15 mouse cellular contexts compared by ENCODE assay signal in genomic region chr11:51565951-51566350, GRCm38 (mm10). TPM values are rescaled to one million over a fixed set of nuclear protein-coding genes. Genes with fewer than 3 reads are reported as not detected.
A peak's percentile ranks its signal among the peaks of the same experiment; 100 is the strongest.
DNase-seq lines count a peak whose midpoint lies in the region; TF ChIP-seq lines count a peak whose summit lies in the region.
"Had no signal": no experiment of that assay in that cellular context is flagged by ENCODE, and none has a peak within 500 bp of the region (broad histone marks: within the 10 kb centered on the region; RNA-seq: fewer than 3 reads in every experiment).

No protein-coding gene starts in this region.

- H3K4me3 ChIP-seq in layer of hippocampus, adult 2 months = no peak overlapping the region
- H3K4me3 ChIP-seq in thymus, adult 2 months (ENCODE audit: control insufficient read depth, insufficient read depth, low read length) = no peak overlapping the region
- H3K4me3 ChIP-seq in bone marrow, adult 2 months (replicated peaks; ENCODE audit: control insufficient read depth, low read depth, low read length) = no peak overlapping the region
- H3K4me3 ChIP-seq: erythroblast, embryonic 14.5 days; hindbrain, embryonic 12.5 days; kidney, embryonic 15.5 days; liver, embryonic 15.5 days; megakaryocyte, embryonic 14.5 days had no signal

- 90% methylated on average over 6 of the region's 6 CpGs for WGBS in thymus, adult 2 months
- 82% methylated on average over 6 of the region's 6 CpGs for WGBS in bone marrow, adult 2 months

- H3K36me3 ChIP-seq in thymus, adult 2 months (ENCODE audit: control insufficient read depth, insufficient read depth, low read length) = no peaks in the 10 kb centered on the region
- H3K36me3 ChIP-seq: hindbrain, embryonic 12.5 days; kidney, embryonic 15.5 days; liver, embryonic 15.5 days had no signal

- no peak for DNase-seq in layer of hippocampus, adult 2 months (ENCODE audit: low spot score in 2 of 2)
- DNase-seq in layer of hippocampus, postnatal 10 days (ENCODE audit: low spot score in 2 of 2) = no peak
- no peak for DNase-seq in thymus, adult 2 months
- no peak for DNase-seq in thymus, postnatal 0 days (ENCODE audit: low spot score)
- DNase-seq in right cerebral cortex, postnatal 14 days = no peak
- no peak for DNase-seq in retina, postnatal 1 day
- DNase-seq: cerebellum, adult 11-12 months; embryo, embryonic 11 days; right cerebral cortex, adult 18-20 months had no signal

- H3K27ac ChIP-seq in layer of hippocampus, adult 2 months = no peak overlapping the region
- H3K27ac ChIP-seq in thymus, adult 2 months (ENCODE audit: control insufficient read depth, insufficient read depth, low read length) = no peak overlapping the region
- H3K27ac ChIP-seq in bone marrow, adult 2 months (ENCODE audit: control insufficient read depth, insufficient read depth, low read depth, low read length, poor library complexity) = no peak overlapping the region
- H3K27ac ChIP-seq: hindbrain, embryonic 12.5 days; kidney, embryonic 15.5 days; liver, embryonic 15.5 days had no signal

- TF ChIP-seq POLR2A in thymus, adult 2 months (IDR thresholded peaks at IDR 0.05; ENCODE audit: control insufficient read depth, extremely low read depth, insufficient read depth, low read length, poor library complexity) = no peak
- TF ChIP-seq POLR2A in bone marrow, adult 2 months (IDR thresholded peaks at IDR 0.05; ENCODE audit: borderline replicate concordance, control insufficient read depth, low read depth, low read length) = no peak

- H3K27me3 ChIP-seq in thymus, adult 2 months (ENCODE audit: control insufficient read depth, insufficient read depth, low read length) = no peaks in the 10 kb centered on the region
- H3K27me3 ChIP-seq: hindbrain, embryonic 12.5 days; kidney, embryonic 15.5 days; liver, embryonic 15.5 days had no signal

- no peaks in the 10 kb centered on the region for H3K4me1 ChIP-seq in thymus, adult 2 months (replicated peaks; ENCODE audit: control insufficient read depth, insufficient read depth, low read length)
- H3K4me1 ChIP-seq in bone marrow, adult 2 months (ENCODE audit: control insufficient read depth, insufficient read depth, low read length) = no peaks in the 10 kb centered on the region
- H3K4me1 ChIP-seq: kidney, embryonic 15.5 days; liver, embryonic 15.5 days had no signal

- peak; percentile 53 for TF ChIP-seq CTCF in layer of hippocampus, adult 2 months (conservative IDR thresholded peaks at IDR 0.05)
- TF ChIP-seq CTCF in thymus, adult 2 months (IDR thresholded peaks at IDR 0.05; ENCODE audit: borderline replicate concordance, control insufficient read depth, extremely low read depth, insufficient read depth, low read length, poor library complexity) = peak; percentile 51; the same call in 1 of the 2 replicates
- TF ChIP-seq CTCF in bone marrow, adult 2 months (IDR thresholded peaks at IDR 0.05; ENCODE audit: control insufficient read depth, insufficient read depth, low read length) = peak; percentile 49

RNA-seq across cellular contexts. Expression of gene Phykpl, which starts 18.6 kb away (rescaled TPM):
- total RNA-seq in layer of hippocampus, adult 2 months (2021) = 1 to 10 TPM; 8.1 to 9.4 TPM
- total RNA-seq in layer of hippocampus, postnatal 10 days (2021) = 10 to 100 TPM in 1 of 2 experiments, 1 to 10 TPM in 1; 8.3 to 10.3 TPM
- polyA plus RNA-seq in thymus, adult 2 months (2012; rRNA removed) = 20.2 and 21.8 TPM in 2 replicates
- 13.0 and 15.0 TPM in 2 replicates for polyA plus RNA-seq in thymus, postnatal 0 days (2015; fragmentation: Nextera tagmentation; extraction: Ambion mirVana)
- 7.7 and 10.8 TPM in 2 replicates for polyA plus RNA-seq in bone marrow, adult 2 months (2011; ENCODE audit: insufficient read depth, insufficient read length, low replicate concordance, missing spikeins)

RNA-seq across cellular contexts. Expression of gene Hnrnpab, which starts 40.7 kb away (rescaled TPM):
- 100 to 1,000 TPM; 149 to 155 TPM for total RNA-seq in layer of hippocampus, adult 2 months (2021)
- total RNA-seq in layer of hippocampus, postnatal 10 days (2021) = 100 to 1,000 TPM; 238 to 239 TPM
- polyA plus RNA-seq in thymus, adult 2 months (2012; rRNA removed) = 533 and 863 TPM in 2 replicates
- polyA plus RNA-seq in thymus, postnatal 0 days (2015; fragmentation: Nextera tagmentation; extraction: Ambion mirVana) = 505 and 542 TPM in 2 replicates
- polyA plus RNA-seq in bone marrow, adult 2 months (2011; ENCODE audit: insufficient read depth, insufficient read length, low replicate concordance, missing spikeins) = 188 and 198 TPM in 2 replicates

RNA-seq across cellular contexts. Expression of gene Nhp2, which starts 53.6 kb away (rescaled TPM):
- total RNA-seq in layer of hippocampus, adult 2 months (2021) = 10 to 100 TPM; 41.7 to 48.2 TPM
- 10 to 100 TPM; 56.9 to 60.4 TPM for total RNA-seq in layer of hippocampus, postnatal 10 days (2021)
- polyA plus RNA-seq in thymus, adult 2 months (2012; rRNA removed) = 69.3 and 70.8 TPM in 2 replicates
- 196 and 207 TPM in 2 replicates for polyA plus RNA-seq in thymus, postnatal 0 days (2015; fragmentation: Nextera tagmentation; extraction: Ambion mirVana)
- polyA plus RNA-seq in bone marrow, adult 2 months (2011; ENCODE audit: insufficient read depth, insufficient read length, low replicate concordance, missing spikeins) = 58.3 and 118 TPM in 2 replicates
